Mouse (Mus musculus) erythroblast, embryonic 14.5 days (primary cell): Measurements from ENCODE around the gene Grm5.

Source experiments
- GATA1 ChIP-seq: IDR thresholded peaks from 2 replicates; pipeline ENCODE4 v1.6.1; 2012; ENCODE audit warnings: low read length, inconsistent platforms, mixed read lengths
- TAL1 ChIP-seq: IDR thresholded peaks from 3 replicates; pipeline ENCODE4 v1.6.1; 2012; ENCODE audit warnings: low read length, inconsistent platforms, mixed read lengths

GRCm38 (mm10) chr7:87734511-87734910 is 150.5 kb downstream of the Grm5 start:
- TF ChIP-seq TAL1 (no peak), GATA1 (no peak)
